Mouse (Mus musculus) bone marrow macrophage, adult 2 months (primary cell): Measurements from ENCODE around the gene Anxa9. TPM values are rescaled to one million over a fixed set of nuclear protein-coding genes. Genes with fewer than 3 reads are reported as not detected.

ENCODE experiments used
- H3K27ac ChIP-seq: 2 replicates; pipeline ENCODE4 v1.5.1; 2012; ENCODE audit warnings: low read depth, low read length; ENCODE audit not compliant: insufficient read depth
- H3K4me1 ChIP-seq: 2 replicates; pipeline ENCODE4 v1.6.1; 2012; ENCODE audit warnings: low read length; ENCODE audit not compliant: control insufficient read depth, insufficient read depth
- H3K4me3 ChIP-seq: 2 replicates; pipeline ENCODE4 v1.5.1; 2012; ENCODE audit warnings: mild to moderate bottlenecking, low read length, moderate library complexity; ENCODE audit not compliant: insufficient read depth
- CTCF ChIP-seq: IDR thresholded peaks from 2 replicates; pipeline ENCODE4 v1.5.1; 2012; ENCODE audit warnings: low read depth, mild to moderate bottlenecking, low read length, moderate library complexity
- POLR2A ChIP-seq: IDR thresholded peaks from 2 replicates; pipeline ENCODE4 v1.6.1; 2012; ENCODE audit warnings: mild to moderate bottlenecking, low read depth, low read length, borderline replicate concordance
- polyA plus RNA-seq: library from polyadenylated mRNA; stranded (reverse); fragments of >200 nt; gene quantifications from 2 replicates; pipeline ENCODE4 v1.2.4, GENCODE M21; 2012; ENCODE audit not compliant: missing spikeins, insufficient read depth, insufficient read length

Gene Anxa9
- polyA plus RNA-seq, 1 experiment = 11.1 TPM

GRCm38 (mm10) chr3:95263089-95263739 lies 43.8 kb downstream of the Anxa9 start:
- TF ChIP-seq CTCF = peak; percentile 75
- no peak for TF ChIP-seq POLR2A
- peak overlapping the region; percentile 40 for H3K4me3 ChIP-seq
- peak overlapping the region; percentile 75 for H3K27ac ChIP-seq
- peaks cover 17% of the 10 kb centered on the region for H3K4me1 ChIP-seq

- no peak overlapping the region for H3K27ac ChIP-seq
- peaks cover 9% of the 10 kb centered on the region for H3K4me1 ChIP-seq
- H3K4me3 ChIP-seq = no peak overlapping the region
- TF ChIP-seq CTCF = no peak
- TF ChIP-seq POLR2A = no peak
These were observed 45.0 kb downstream of the Anxa9 start for GRCm38 (mm10) chr3:95261975-95262374.

GRCm38 (mm10) chr3:95256931-95257330 lies 50.0 kb downstream of the Anxa9 start:
- no peak overlapping the region for H3K4me3 ChIP-seq
- TF ChIP-seq POLR2A (no peak), CTCF (no peak)
- H3K27ac ChIP-seq = no peak overlapping the region
- no peaks in the 10 kb centered on the region for H3K4me1 ChIP-seq

- no peak within 1 kb of the TSS for H3K27ac ChIP-seq
- H3K4me3 ChIP-seq = no peak within 1 kb of the TSS
- TF ChIP-seq CTCF = no peak
- TF ChIP-seq POLR2A = no peak
- peaks cover 7% of the 10 kb centered on the region for H3K4me1 ChIP-seq
These were observed 56.1 kb downstream of the Anxa9 start, which contains the start of gene Bnipl for GRCm38 (mm10) chr3:95250783-95251424. Bnipl (minus strand) TSS chr3:95251193.

DNA sequence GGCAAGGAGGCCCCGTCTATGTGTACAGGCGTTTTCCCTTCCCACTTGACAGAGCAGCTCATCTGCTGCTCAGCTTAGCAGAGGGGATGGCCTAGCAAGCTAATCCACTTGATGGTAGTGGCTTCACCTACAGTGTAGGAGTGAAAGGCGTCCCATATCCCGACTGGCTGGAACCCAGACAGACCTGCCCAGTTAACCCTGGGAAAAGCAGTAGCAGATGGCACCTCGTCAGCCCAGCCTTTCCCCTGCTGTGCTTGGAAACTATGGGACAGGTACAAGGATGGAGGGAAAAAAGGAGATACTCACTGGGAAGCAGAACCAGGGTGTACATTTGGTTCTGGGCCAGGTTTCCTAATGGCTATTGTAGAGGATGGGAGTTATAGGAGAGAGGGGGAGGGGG lies 56.6 kb downstream of the Anxa9 start:
- no peak for TF ChIP-seq CTCF
- TF ChIP-seq POLR2A = no peak
- Histone ChIP-seq H3K27ac (no peak overlapping the region), H3K4me1 (peaks cover 7% of the 10 kb centered on the region), H3K4me3 (no peak overlapping the region)

GRCm38 (mm10) chr3:95247660-95248336 lies 59.2 kb downstream of the Anxa9 start:
- TF ChIP-seq POLR2A (no peak), CTCF (no peak)
- no peak overlapping the region for H3K4me3 ChIP-seq
- H3K27ac ChIP-seq = no peak overlapping the region

GRCm38 (mm10) chr3:95246465-95247231 lies 60.3 kb downstream of the Anxa9 start:
- TF ChIP-seq POLR2A = no peak
- no peak for TF ChIP-seq CTCF
- Histone ChIP-seq H3K4me1 (peaks cover 7% of the 10 kb centered on the region), H3K27ac (no peak overlapping the region), H3K4me3 (no peak overlapping the region)

More at GRCm38 (mm10) chr3:95247660-95248336, 59.2 kb downstream of the Anxa9 start:
- H3K4me1 ChIP-seq = peaks cover 7% of the 10 kb centered on the region

Other genes with a start within 250 kb of the Anxa9 start
- gene Pip5k1a, start 200.2 kb downstream of the Anxa9 start, polyA plus RNA-seq = 23.4 and 27.8 TPM in 2 replicates
- 54.8 and 57.4 TPM in 2 replicates for gene Vps72, start 196.2 kb downstream of the Anxa9 start, polyA plus RNA-seq
- 0.60 TPM in 1 of 2 replicates, not detected in the other for gene Tmod4, start 182.7 kb downstream of the Anxa9 start, polyA plus RNA-seq
- gene Scnm1, start 173.2 kb downstream of the Anxa9 start, polyA plus RNA-seq = 88.6 and 112 TPM in 2 replicates
- gene Lysmd1, start 173.1 kb downstream of the Anxa9 start, polyA plus RNA-seq = 5.6 and 6.0 TPM in 2 replicates
- 235 and 240 TPM in 2 replicates for gene Tnfaip8l2, start 164.8 kb downstream of the Anxa9 start, polyA plus RNA-seq
- 1.2 and 1.5 TPM in 2 replicates for gene Sema6c, start 146.7 kb downstream of the Anxa9 start, polyA plus RNA-seq
- gene Gabpb2, start 89.3 kb downstream of the Anxa9 start, polyA plus RNA-seq = 36.4 and 38.8 TPM in 2 replicates
- gene Cdc42se1, start 78.4 kb downstream of the Anxa9 start, polyA plus RNA-seq = 128 and 133 TPM in 2 replicates
- 19.7 and 23.3 TPM in 2 replicates for gene Mllt11, start 75.0 kb downstream of the Anxa9 start, polyA plus RNA-seq
- gene Gm128, start 65.6 kb downstream of the Anxa9 start, polyA plus RNA-seq = not detected in 2 replicates
- gene Bnipl, start 56.0 kb downstream of the Anxa9 start, polyA plus RNA-seq = not detected in 2 replicates
- 50.7 and 70.7 TPM in 2 replicates for gene Mindy1, start 25.8 kb downstream of the Anxa9 start, polyA plus RNA-seq
- gene Prune1, start 25.1 kb downstream of the Anxa9 start, polyA plus RNA-seq = 15.6 and 16.6 TPM in 2 replicates
- 173 and 186 TPM in 2 replicates for gene Cers2, start 7.6 kb upstream of the Anxa9 start, polyA plus RNA-seq
- 34.2 and 37.2 TPM in 2 replicates for gene Setdb1, start 50.0 kb upstream of the Anxa9 start, polyA plus RNA-seq
- not detected in 2 replicates for gene 4930558C23Rik, start 95.7 kb upstream of the Anxa9 start, polyA plus RNA-seq
- 41.9 and 43.3 TPM in 2 replicates for gene Arnt, start 127.2 kb upstream of the Anxa9 start, polyA plus RNA-seq
- gene Ctsk, start 192.1 kb upstream of the Anxa9 start, polyA plus RNA-seq = 10.9 and 12.6 TPM in 2 replicates
- gene Ctss, start 219.6 kb upstream of the Anxa9 start, polyA plus RNA-seq = 5,285 and 5,524 TPM in 2 replicates